Mouse (Mus musculus) midbrain, embryonic 13.5 days (tissue): Measurements from ENCODE around the gene Phactr4. TPM values are rescaled to one million over a fixed set of nuclear protein-coding genes. Genes with fewer than 3 reads are reported as not detected.

ENCODE experiments used
- ATAC-seq: fragments of 200-750 bp; cut with Nextera tagmentation; 2 replicates; pipeline ENCODE4 v1.8.0; 2017; ENCODE audit warnings: mild to moderate bottlenecking, moderate TSS enrichment, moderate library complexity
- H3K27ac ChIP-seq: fragments of 300-500 bp; sonication (generic); 2 replicates; pipeline ENCODE4 v1.5.1; 2015; ENCODE audit warnings: inconsistent platforms, mild to moderate bottlenecking, moderate library complexity
- H3K27me3 ChIP-seq: fragments of 300-500 bp; sonication (generic); 2 replicates; pipeline ENCODE4 v1.6.1; 2015; ENCODE audit warnings: mild to moderate bottlenecking, inconsistent platforms
- H3K36me3 ChIP-seq: fragments of 300-500 bp; sonication (generic); 2 replicates; pipeline ENCODE4 v1.6.1; 2015; ENCODE audit warnings: mild to moderate bottlenecking, inconsistent platforms
- H3K4me1 ChIP-seq: fragments of 300-500 bp; sonication (generic); replicated peaks from 2 replicates; pipeline ENCODE4 v1.6.1; 2015; ENCODE audit warnings: inconsistent platforms
- H3K4me2 ChIP-seq: fragments of 300-500 bp; sonication (generic); replicated peaks from 2 replicates; pipeline ENCODE4 v1.6.1; 2015; ENCODE audit warnings: moderate library complexity, mild to moderate bottlenecking, inconsistent platforms
- H3K4me3 ChIP-seq: fragments of 300-500 bp; sonication (generic); replicated peaks from 2 replicates; pipeline ENCODE4 v1.5.1; 2015; ENCODE audit warnings: mild to moderate bottlenecking, inconsistent platforms
- H3K9ac ChIP-seq: fragments of 300-500 bp; sonication (generic); replicated peaks from 2 replicates; pipeline ENCODE4 v1.6.1; 2015; ENCODE audit warnings: mild to moderate bottlenecking, inconsistent platforms
- H3K9me3 ChIP-seq: fragments of 300-500 bp; sonication (generic); 2 replicates; pipeline ENCODE4 v1.6.1; 2016; ENCODE audit warnings: mild to moderate bottlenecking, inconsistent platforms
- WGBS: fragments of 180-500 bp; shearing (Covaris S2); methylation state at CpG from one replicate; pipeline ENCODE4 v1.1.7; 2015; 5-methylcytosine and 5-hydroxymethylcytosine counted together
- polyA plus RNA-seq: library from polyadenylated mRNA; unstranded; fragments of >200 nt; fragmentation: Nextera tagmentation; extraction: Ambion mirVana; gene quantifications from 2 replicates; pipeline ENCODE4 v1.2.1, GENCODE M21; 2015

Gene Phactr4
- polyA plus RNA-seq, 1 experiment from 2014 or later, result 14.3 TPM

DNA sequence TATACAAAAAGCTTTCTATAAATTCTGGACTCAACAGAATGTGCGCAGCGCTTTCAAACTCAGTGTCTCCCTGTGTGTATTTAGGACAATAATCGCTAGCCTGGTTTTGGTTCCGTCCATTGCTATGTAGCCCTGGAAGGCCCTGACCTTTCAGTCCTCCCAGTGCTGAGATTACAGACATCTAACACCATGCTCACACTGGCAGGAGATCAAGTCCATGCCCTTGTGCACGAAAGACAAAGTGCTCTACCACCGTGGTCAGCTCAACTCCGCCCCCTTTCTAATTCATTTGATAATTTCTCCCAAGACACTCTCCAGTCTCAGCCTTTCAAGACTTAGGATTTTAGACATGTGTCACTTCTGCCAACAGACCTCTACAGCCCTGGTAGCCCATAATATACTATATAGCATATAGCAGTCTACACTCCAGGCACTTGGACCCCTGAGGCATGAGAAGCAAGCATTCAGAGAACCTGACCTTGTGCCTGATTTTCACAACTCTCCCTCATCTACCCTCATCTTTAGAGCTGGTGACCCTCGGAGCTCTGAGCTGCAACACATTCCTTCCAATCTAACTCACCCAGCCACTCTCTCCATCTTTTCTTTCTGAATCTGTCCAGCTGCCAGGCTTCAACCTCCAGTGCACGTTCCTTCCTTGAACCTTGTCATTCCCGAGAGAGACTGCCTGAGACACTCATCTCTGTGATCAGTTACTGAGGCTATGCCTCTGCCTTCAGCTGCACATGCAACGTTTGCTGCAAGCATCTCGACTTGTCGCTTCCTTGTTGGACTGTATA, 15.7 kb downstream of the Phactr4 start:
- Histone ChIP-seq H3K27me3 (no peaks in the 10 kb centered on the region), H3K9me3 (no peaks in the 10 kb centered on the region), H3K4me3 (no peak overlapping the region), H3K9ac (no peak overlapping the region), H3K4me1 (no peaks in the 10 kb centered on the region; the same call in 1 of the 2 replicates), H3K36me3 (no peaks in the 10 kb centered on the region), H3K4me2 (no peak overlapping the region), H3K27ac (no peak overlapping the region)
- no peak for ATAC-seq
- WGBS, result 80% methylated on average over 13 of the region's 13 CpGs

DNA sequence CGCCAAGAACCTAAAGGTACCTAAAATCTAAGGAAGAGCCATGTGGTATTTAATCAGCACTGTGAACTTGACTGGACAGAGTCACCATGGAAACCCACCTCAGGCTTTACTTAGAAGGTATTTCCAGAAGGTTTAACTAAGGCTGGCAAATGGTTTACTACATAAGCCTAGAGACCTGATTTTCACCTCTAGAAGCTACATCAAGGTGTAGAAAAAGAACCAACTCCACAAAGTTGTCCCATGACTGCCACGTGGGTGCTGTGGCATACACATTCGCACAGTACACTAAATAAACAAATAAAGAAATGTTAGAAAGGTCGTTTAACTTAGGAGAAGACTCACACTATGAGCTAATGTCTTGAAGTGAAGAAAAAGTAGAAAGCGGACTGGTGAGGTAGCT, 17.7 kb downstream of the Phactr4 start:
- no peaks in the 10 kb centered on the region for H3K27me3 ChIP-seq

DNA sequence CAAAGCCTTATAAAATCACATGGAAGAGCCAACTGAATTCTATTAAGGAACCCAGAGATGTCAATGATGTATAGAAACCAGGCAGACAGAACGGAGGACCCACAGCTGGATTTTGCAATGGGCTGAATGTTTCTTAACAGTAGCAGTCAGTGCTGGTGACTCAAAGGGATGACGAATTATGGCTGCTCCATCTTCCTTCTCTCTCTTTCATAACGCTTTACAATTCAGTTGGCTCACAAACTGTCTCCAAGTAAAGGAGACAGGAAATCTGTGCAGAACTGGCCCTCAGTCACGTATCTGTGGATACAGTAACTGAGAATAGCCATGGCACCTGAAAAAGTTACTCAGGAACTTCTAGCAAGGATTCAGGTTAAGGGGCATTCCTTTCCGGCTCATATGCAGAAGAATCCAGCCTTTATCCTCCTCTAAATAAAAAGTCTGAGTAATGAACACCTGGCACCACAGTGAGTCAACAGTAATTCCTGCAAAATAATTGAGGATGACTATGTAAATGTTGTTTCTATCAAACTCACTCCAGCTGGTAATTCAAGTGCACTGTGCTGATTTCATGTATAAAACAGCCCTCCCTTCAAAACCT, 19.1 kb downstream of the Phactr4 start:
- H3K9ac ChIP-seq, result no peak overlapping the region
- 90% methylated on average over 5 of the region's 5 CpGs for WGBS
- H3K9me3 ChIP-seq, result no peaks in the 10 kb centered on the region
- H3K4me2 ChIP-seq, result no peak overlapping the region
- H3K4me1 ChIP-seq, result peaks cover 4% of the 10 kb centered on the region
- no peaks in the 10 kb centered on the region for H3K27me3 ChIP-seq
- no peak for ATAC-seq
- no peak overlapping the region for H3K4me3 ChIP-seq
- H3K27ac ChIP-seq, result no peak overlapping the region
- H3K36me3 ChIP-seq, result no peaks in the 10 kb centered on the region

More for the DNA sequence above, 17.7 kb downstream of the Phactr4 start:
- H3K4me2 ChIP-seq, result no peak overlapping the region
- no peaks in the 10 kb centered on the region for H3K36me3 ChIP-seq
- H3K4me1 ChIP-seq, result no peaks in the 10 kb centered on the region; the same call in 1 of the 2 replicates
- H3K9me3 ChIP-seq, result no peaks in the 10 kb centered on the region
- no peak overlapping the region for H3K4me3 ChIP-seq
- 92% methylated on average over 5 of the region's 5 CpGs for WGBS
- no peak overlapping the region for H3K9ac ChIP-seq
- no peak overlapping the region for H3K27ac ChIP-seq
- ATAC-seq, result no peak

DNA sequence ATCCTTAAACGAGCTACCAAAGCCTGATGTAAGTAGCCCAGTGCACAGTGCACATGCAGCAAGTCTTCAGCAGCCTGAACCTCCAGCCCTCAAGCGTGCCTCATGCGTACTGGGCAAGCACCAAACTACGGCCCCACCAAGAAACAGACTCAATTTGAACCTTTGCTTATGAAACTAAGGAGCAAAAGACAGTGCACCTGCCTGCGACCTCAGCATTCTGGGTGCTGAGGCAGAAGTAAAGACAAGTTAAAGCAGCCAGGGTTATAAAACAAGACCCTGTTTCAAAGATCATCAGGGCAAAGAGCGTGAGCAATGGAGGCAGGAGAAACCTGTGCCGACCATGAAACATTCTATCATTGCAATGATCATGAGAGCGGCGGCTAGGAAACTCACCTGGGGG, 21.3 kb downstream of the Phactr4 start:
- peaks cover 8% of the 10 kb centered on the region for H3K4me1 ChIP-seq
- H3K9ac ChIP-seq, result no peak overlapping the region
- no peaks in the 10 kb centered on the region for H3K36me3 ChIP-seq
- no peak overlapping the region for H3K27ac ChIP-seq
- WGBS, result 91% methylated on average over 9 of the region's 9 CpGs
- no peaks in the 10 kb centered on the region for H3K27me3 ChIP-seq
- ATAC-seq, result no peak
- H3K9me3 ChIP-seq, result no peaks in the 10 kb centered on the region
- H3K4me3 ChIP-seq, result no peak overlapping the region
- no peak overlapping the region for H3K4me2 ChIP-seq

DNA sequence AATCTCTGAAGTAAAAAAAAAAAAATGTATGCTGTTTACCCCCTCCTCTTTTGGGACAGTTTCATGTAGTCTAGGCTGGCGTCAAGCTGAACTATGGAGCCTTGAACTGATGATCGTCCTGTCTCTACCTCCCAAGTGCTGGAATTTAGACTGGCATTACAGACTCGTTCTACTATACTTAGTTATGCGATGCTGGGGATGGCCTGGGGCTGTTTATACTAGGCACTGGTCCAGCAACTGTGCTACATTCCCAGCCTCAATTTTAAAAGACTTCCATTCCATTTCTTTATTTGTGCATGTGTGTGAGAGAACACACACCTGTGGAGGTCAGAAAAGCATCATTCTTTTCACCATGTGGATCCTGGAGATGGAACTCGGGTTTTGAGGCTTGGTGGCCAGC, 23.4 kb downstream of the Phactr4 start:
- no peaks in the 10 kb centered on the region for H3K36me3 ChIP-seq
- no peaks in the 10 kb centered on the region for H3K27me3 ChIP-seq
- peaks cover 8% of the 10 kb centered on the region for H3K4me1 ChIP-seq
- H3K9me3 ChIP-seq, result no peaks in the 10 kb centered on the region
- ATAC-seq, result no peak
- no peak overlapping the region for H3K4me3 ChIP-seq
- H3K27ac ChIP-seq, result no peak overlapping the region
- H3K9ac ChIP-seq, result no peak overlapping the region
- H3K4me2 ChIP-seq, result no peak overlapping the region
- 78% methylated on average over 5 of the region's 5 CpGs for whole genome bisulfite sequencing

DNA sequence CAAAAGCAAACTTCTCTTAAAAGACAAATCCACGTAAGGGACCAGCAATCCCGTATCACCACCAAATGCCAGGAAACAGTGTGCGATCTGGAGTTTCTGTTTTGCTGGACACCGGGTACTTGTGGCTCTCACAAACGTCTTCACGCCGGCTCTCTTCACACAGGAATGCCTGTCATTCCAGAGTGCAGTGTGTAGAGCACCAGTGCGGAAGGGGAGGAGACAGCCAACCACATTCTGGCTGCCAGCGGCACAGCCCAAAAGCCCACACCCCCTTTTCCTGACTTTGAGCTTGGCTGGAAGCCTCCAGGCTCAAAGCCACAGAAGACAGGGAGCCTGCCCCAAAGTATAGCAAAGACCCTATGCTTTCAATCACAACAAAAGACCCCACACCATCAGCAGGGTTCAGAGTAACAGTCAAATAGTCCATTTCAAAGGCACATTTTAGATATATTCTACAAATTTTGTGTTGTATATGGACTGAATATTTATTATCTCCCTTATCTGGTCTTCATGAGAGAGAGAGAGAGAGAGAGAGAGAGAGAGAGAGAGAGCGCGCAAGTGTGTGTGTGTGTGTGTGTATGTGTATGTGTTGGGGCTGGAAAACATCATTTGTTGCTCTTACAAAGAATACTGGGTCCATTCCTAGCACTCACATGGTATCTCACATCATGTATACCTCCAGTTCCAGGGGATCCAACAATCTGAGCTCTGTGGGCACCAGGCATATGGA, 24.1 kb downstream of the Phactr4 start:
- WGBS, result 41% methylated on average over 11 of the region's 11 CpGs
- peaks cover 8% of the 10 kb centered on the region for H3K4me1 ChIP-seq
- H3K27ac ChIP-seq, result no peak overlapping the region
- peak overlapping the region; percentile 11 for H3K4me2 ChIP-seq
- no peaks in the 10 kb centered on the region for H3K9me3 ChIP-seq
- H3K27me3 ChIP-seq, result no peaks in the 10 kb centered on the region
- no peak for ATAC-seq
- no peaks in the 10 kb centered on the region for H3K36me3 ChIP-seq
- peak overlapping the region; percentile 19; the same call in 1 of the 2 replicates for H3K9ac ChIP-seq
- H3K4me3 ChIP-seq, result no peak overlapping the region

DNA sequence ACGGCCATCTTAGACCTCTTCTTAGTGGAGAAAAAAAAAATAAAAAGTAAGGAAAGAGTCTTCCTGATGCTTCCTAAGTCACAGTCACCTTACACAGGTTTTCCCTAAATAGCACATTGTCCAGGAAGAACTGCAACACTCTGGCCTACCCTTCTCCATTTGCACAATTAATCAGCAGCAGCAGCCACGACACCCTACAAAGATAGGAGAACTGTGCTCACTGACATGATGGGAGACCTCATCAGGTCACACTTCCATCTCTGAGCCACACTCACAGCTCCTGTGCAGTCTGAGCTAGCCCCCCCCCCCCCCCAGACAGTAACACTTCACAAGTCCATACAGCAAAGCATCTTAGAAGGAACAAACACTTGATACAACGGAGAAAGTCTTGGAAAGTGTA, 25.2 kb downstream of the Phactr4 start:
- H3K4me1 ChIP-seq, result peaks cover 8% of the 10 kb centered on the region
- H3K27me3 ChIP-seq, result no peaks in the 10 kb centered on the region
- no peaks in the 10 kb centered on the region for H3K36me3 ChIP-seq
- no peak overlapping the region for H3K4me3 ChIP-seq
- H3K4me2 ChIP-seq, result no peak overlapping the region
- WGBS, result 85% methylated on average over 3 of the region's 3 CpGs
- no peak overlapping the region for H3K9ac ChIP-seq
- ATAC-seq, result no peak
- H3K9me3 ChIP-seq, result no peaks in the 10 kb centered on the region
- no peak overlapping the region for H3K27ac ChIP-seq

- Histone ChIP-seq H3K27me3 (no peaks in the 10 kb centered on the region), H3K4me2 (no peak overlapping the region), H3K4me1 (peaks cover 8% of the 10 kb centered on the region), H3K27ac (no peak overlapping the region), H3K36me3 (no peaks in the 10 kb centered on the region), H3K9ac (no peak overlapping the region), H3K4me3 (no peak overlapping the region), H3K9me3 (no peaks in the 10 kb centered on the region)
- 95% methylated on average over 7 of the region's 7 CpGs for WGBS
- no peak for ATAC-seq
Observed at GRCm38 (mm10) chr4:132396251-132396650, 26.0 kb downstream of the Phactr4 start.

GRCm38 (mm10) chr4:132391063-132391740, 31.1 kb downstream of the Phactr4 start:
- no peak overlapping the region for H3K4me3 ChIP-seq
- H3K27ac ChIP-seq, result no peak overlapping the region
- ATAC-seq, result no peak
- H3K9me3 ChIP-seq, result no peaks in the 10 kb centered on the region
- H3K4me2 ChIP-seq, result no peak overlapping the region
- H3K36me3 ChIP-seq, result peaks cover 4% of the 10 kb centered on the region; the same call in 1 of the 2 replicates
- H3K4me1 ChIP-seq, result no peaks in the 10 kb centered on the region
- H3K9ac ChIP-seq, result no peak overlapping the region
- no peaks in the 10 kb centered on the region for H3K27me3 ChIP-seq
- 95% methylated on average over 8 of the region's 8 CpGs for WGBS

DNA sequence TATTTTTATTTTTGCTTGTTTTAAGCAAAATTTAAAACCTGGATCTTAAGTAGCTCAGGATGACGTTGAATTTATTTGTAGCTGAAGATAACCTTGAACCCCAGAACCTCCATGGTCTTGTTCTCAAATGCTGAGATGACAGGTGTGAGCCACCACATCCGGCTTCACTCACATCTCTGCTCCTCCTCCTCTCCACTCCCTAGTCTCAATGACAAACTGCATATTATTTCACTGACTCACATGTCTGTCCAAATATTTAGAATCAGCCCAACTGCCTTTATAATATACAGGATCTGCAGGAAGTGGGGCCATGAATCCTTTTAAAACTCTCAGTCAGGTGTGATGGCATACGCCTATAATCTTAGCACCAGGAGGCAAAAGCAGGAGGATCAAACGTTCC, 33.0 kb downstream of the Phactr4 start:
- no peak overlapping the region for H3K4me3 ChIP-seq
- no peak overlapping the region for H3K9ac ChIP-seq
- 93% methylated on average over 4 of the region's 4 CpGs for WGBS
- H3K9me3 ChIP-seq, result no peaks in the 10 kb centered on the region
- H3K4me2 ChIP-seq, result no peak overlapping the region
- no peak overlapping the region for H3K27ac ChIP-seq
- no peaks in the 10 kb centered on the region for H3K4me1 ChIP-seq
- H3K27me3 ChIP-seq, result no peaks in the 10 kb centered on the region
- no peak for ATAC-seq
- peaks cover 15% of the 10 kb centered on the region for H3K36me3 ChIP-seq

- Histone ChIP-seq H3K9ac (no peak overlapping the region), H3K4me3 (no peak overlapping the region), H3K4me2 (no peak overlapping the region), H3K9me3 (no peaks in the 10 kb centered on the region), H3K27ac (0 out of 2 replicates have a peak overlapping the region, but pooled peaks have one; percentile 10), H3K27me3 (no peaks in the 10 kb centered on the region), H3K36me3 (peaks cover 26% of the 10 kb centered on the region), H3K4me1 (no peaks in the 10 kb centered on the region)
- no peak for ATAC-seq
- WGBS, result 88% methylated on average over 5 of the region's 5 CpGs
Observed at GRCm38 (mm10) chr4:132387617-132388016, 34.7 kb downstream of the Phactr4 start.

DNA sequence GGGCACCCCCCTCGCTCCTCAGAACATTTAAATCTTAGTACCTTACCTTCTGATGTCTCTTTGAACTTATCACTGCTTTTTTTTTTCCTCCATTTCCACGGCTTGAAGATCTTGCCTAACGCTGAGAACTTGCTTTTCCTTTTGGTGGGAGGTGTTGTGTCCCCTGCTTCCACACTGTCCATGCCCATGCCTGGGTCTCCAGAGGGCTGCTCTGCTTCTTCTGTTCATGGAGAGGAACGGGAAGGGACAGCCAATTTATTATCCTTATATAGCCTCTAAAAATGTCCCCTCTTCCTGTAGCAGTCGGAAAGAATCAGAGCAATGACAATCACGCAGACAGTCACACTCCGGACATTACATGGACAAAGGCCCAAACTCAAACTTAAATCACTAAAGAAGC, 35.4 kb downstream of the Phactr4 start:
- WGBS, result 91% methylated on average over 7 of the region's 7 CpGs
- Histone ChIP-seq H3K27me3 (no peaks in the 10 kb centered on the region), H3K9ac (no peak overlapping the region), H3K4me1 (no peaks in the 10 kb centered on the region), H3K4me2 (no peak overlapping the region), H3K9me3 (no peaks in the 10 kb centered on the region), H3K36me3 (peaks cover 27% of the 10 kb centered on the region), H3K4me3 (no peak overlapping the region), H3K27ac (no peak overlapping the region)
- ATAC-seq, result no peak
